Mouse (Mus musculus): ENCODE measurements around the gene Gnat1. TPM values are rescaled to one million over a fixed set of nuclear protein-coding genes. Genes with fewer than 3 reads are reported as not detected.

Gnat1 gene
- polyA plus RNA-seq, 1 experiment = 0.15 TPM

GRCm38 (mm10) chr9:107716951-107717350 lies 37.4 kb upstream of the Gnat1 start:
- Histone ChIP-seq H3K27ac (ENCODE audit: insufficient read depth, low read length) (no peak overlapping the region), H3K4me3 (replicated peaks; ENCODE audit: insufficient read depth, low read depth, low read length) (no peak overlapping the region), H3K27me3 (ENCODE audit: control insufficient read depth, insufficient read depth, low read length) (no peaks in the 10 kb centered on the region), H3K4me1 (ENCODE audit: control insufficient read depth, insufficient read depth, low read length) (peaks cover 32% of the 10 kb centered on the region)
- TF ChIP-seq CTCF (IDR thresholded peaks at IDR 0.05; ENCODE audit: borderline replicate concordance, insufficient read depth, low read depth, low read length) (no peak), POLR2A (IDR thresholded peaks at IDR 0.05; ENCODE audit: borderline replicate concordance, insufficient read depth, low read length) (no peak)
- WGBS = 53% methylated on average over 6 of the region's 6 CpGs
- DNase-seq = no peak

GRCm38 (mm10) chr9:107715632-107716031 lies 36.1 kb upstream of the Gnat1 start:
- TF ChIP-seq POLR2A (IDR thresholded peaks at IDR 0.05; ENCODE audit: borderline replicate concordance, insufficient read depth, low read length) = no peak
- no peak for TF ChIP-seq CTCF (IDR thresholded peaks at IDR 0.05; ENCODE audit: borderline replicate concordance, insufficient read depth, low read depth, low read length)
- 54% methylated on average over 2 of the region's 2 CpGs for WGBS

GRCm38 (mm10) chr9:107714221-107714952 lies 34.9 kb upstream of the Gnat1 start:
- H3K4me1 ChIP-seq (ENCODE audit: control insufficient read depth, insufficient read depth, low read length) = peaks cover 37% of the 10 kb centered on the region
- no peak overlapping the region for H3K4me3 ChIP-seq (replicated peaks; ENCODE audit: insufficient read depth, low read depth, low read length)
- DNase-seq = peak; percentile 59 to 70
- H3K27ac ChIP-seq (ENCODE audit: insufficient read depth, low read length) = no peak overlapping the region
- 15% methylated on average over 12 of the region's 12 CpGs for WGBS
- TF ChIP-seq POLR2A (IDR thresholded peaks at IDR 0.05; ENCODE audit: borderline replicate concordance, insufficient read depth, low read length) = no peak
- TF ChIP-seq CTCF (IDR thresholded peaks at IDR 0.05; ENCODE audit: borderline replicate concordance, insufficient read depth, low read depth, low read length) = no peak
- no peaks in the 10 kb centered on the region for H3K27me3 ChIP-seq (ENCODE audit: control insufficient read depth, insufficient read depth, low read length)

More at GRCm38 (mm10) chr9:107715632-107716031, 36.1 kb upstream of the Gnat1 start:
- H3K4me3 ChIP-seq (replicated peaks; ENCODE audit: insufficient read depth, low read depth, low read length) = no peak overlapping the region
- peaks cover 32% of the 10 kb centered on the region for H3K4me1 ChIP-seq (ENCODE audit: control insufficient read depth, insufficient read depth, low read length)
- H3K27ac ChIP-seq (ENCODE audit: insufficient read depth, low read length) = no peak overlapping the region
- no peaks in the 10 kb centered on the region for H3K27me3 ChIP-seq (ENCODE audit: control insufficient read depth, insufficient read depth, low read length)
- DNase-seq = peak in 1 of 2 experiments; percentile 51

- H3K27ac ChIP-seq (ENCODE audit: insufficient read depth, low read length) = peak within 1 kb of the TSS; percentile 72
- no peaks in the 10 kb centered on the region; the same call in 1 of the 2 replicates for H3K27me3 ChIP-seq (ENCODE audit: control insufficient read depth, insufficient read depth, low read length)
- under 1% methylated on average over 78 of the region's 86 CpGs for WGBS
- TF ChIP-seq POLR2A (IDR thresholded peaks at IDR 0.05; ENCODE audit: borderline replicate concordance, insufficient read depth, low read length) = peak; percentile 65; the same call in 1 of the 2 replicates
- no peak for TF ChIP-seq CTCF (IDR thresholded peaks at IDR 0.05; ENCODE audit: borderline replicate concordance, insufficient read depth, low read depth, low read length)
- H3K4me3 ChIP-seq (replicated peaks; ENCODE audit: insufficient read depth, low read depth, low read length) = peak within 1 kb of the TSS; percentile 73
- DNase-seq = peak; percentile 86 to 87
- H3K4me1 ChIP-seq (ENCODE audit: control insufficient read depth, insufficient read depth, low read length) = peaks cover 29% of the 10 kb centered on the region
Measured at GRCm38 (mm10) chr9:107709697-107710483, 30.4 kb upstream of the Gnat1 start, which contains the start of gene Sema3f. TSS of gene Sema3f (minus strand) at chr9:107710475.

- Histone ChIP-seq H3K4me1 (ENCODE audit: control insufficient read depth, insufficient read depth, low read length) (peaks cover 22% of the 10 kb centered on the region), H3K27me3 (ENCODE audit: control insufficient read depth, insufficient read depth, low read length) (no peaks in the 10 kb centered on the region; the same call in 1 of the 2 replicates), H3K27ac (ENCODE audit: insufficient read depth, low read length) (peak overlapping the region; percentile 72), H3K4me3 (replicated peaks; ENCODE audit: insufficient read depth, low read depth, low read length) (peak overlapping the region; percentile 73)
- no peak for TF ChIP-seq POLR2A (IDR thresholded peaks at IDR 0.05; ENCODE audit: borderline replicate concordance, insufficient read depth, low read length)
- no peak for TF ChIP-seq CTCF (IDR thresholded peaks at IDR 0.05; ENCODE audit: borderline replicate concordance, insufficient read depth, low read depth, low read length)
- 1% methylated on average over 55 of the region's 55 CpGs for WGBS
- peak in 1 of 2 experiments; percentile 50 for DNase-seq
Measured at GRCm38 (mm10) chr9:107709096-107709696, 29.7 kb upstream of the Gnat1 start.

- 20% methylated on average over 21 of the region's 21 CpGs for WGBS
- H3K27ac ChIP-seq (ENCODE audit: insufficient read depth, low read length) = no peak overlapping the region
- peaks cover 17% of the 10 kb centered on the region; the same call in 1 of the 2 replicates for H3K4me1 ChIP-seq (ENCODE audit: control insufficient read depth, insufficient read depth, low read length)
- H3K4me3 ChIP-seq (replicated peaks; ENCODE audit: insufficient read depth, low read depth, low read length) = peak overlapping the region; percentile 73
- DNase-seq = no peak
- TF ChIP-seq CTCF (IDR thresholded peaks at IDR 0.05; ENCODE audit: borderline replicate concordance, insufficient read depth, low read depth, low read length) (no peak), POLR2A (IDR thresholded peaks at IDR 0.05; ENCODE audit: borderline replicate concordance, insufficient read depth, low read length) (no peak)
- H3K27me3 ChIP-seq (ENCODE audit: control insufficient read depth, insufficient read depth, low read length) = no peaks in the 10 kb centered on the region; the same call in 1 of the 2 replicates
Measured at GRCm38 (mm10) chr9:107708439-107709095, 29.1 kb upstream of the Gnat1 start.

Measured in cerebellum, adult 2 months (tissue).